Mouse (Mus musculus) liver, embryonic 15.5 days (tissue): ENCODE results near the gene Hspg2. TPM values are rescaled to one million over a fixed set of nuclear protein-coding genes. Genes with fewer than 3 reads are reported as not detected.

ENCODE experiments used
- ATAC-seq: fragments of 200-750 bp; cut with Nextera tagmentation; 2 replicates; pipeline ENCODE4 v1.8.0; 2017; ENCODE audit warnings: moderate number of reproducible peaks, mild to moderate bottlenecking, moderate library complexity; ENCODE audit not compliant: insufficient read depth
- H3K27ac ChIP-seq: fragments of 300-500 bp; sonication (generic); replicated peaks from 2 replicates; pipeline ENCODE4 v1.5.1; 2015; ENCODE audit warnings: mild to moderate bottlenecking, inconsistent platforms
- H3K27me3 ChIP-seq: fragments of 300-500 bp; sonication (generic); 2 replicates; pipeline ENCODE4 v1.6.1; 2015; ENCODE audit warnings: mild to moderate bottlenecking, inconsistent platforms
- H3K36me3 ChIP-seq: fragments of 300-500 bp; sonication (generic); replicated peaks from 2 replicates; pipeline ENCODE4 v1.6.1; 2015; ENCODE audit warnings: moderate library complexity, mild to moderate bottlenecking, inconsistent platforms
- H3K4me1 ChIP-seq: fragments of 300-500 bp; sonication (generic); replicated peaks from 2 replicates; pipeline ENCODE4 v1.6.1; 2015; ENCODE audit warnings: inconsistent platforms
- H3K4me2 ChIP-seq: fragments of 300-500 bp; sonication (generic); 2 replicates; pipeline ENCODE4 v1.6.1; 2015; ENCODE audit warnings: moderate library complexity, mild to moderate bottlenecking, inconsistent platforms
- H3K4me3 ChIP-seq: fragments of 300-500 bp; sonication (generic); replicated peaks from 2 replicates; pipeline ENCODE4 v1.5.1; 2015; ENCODE audit warnings: mild to moderate bottlenecking, inconsistent platforms
- H3K9ac ChIP-seq: fragments of 300-500 bp; sonication (generic); 2 replicates; pipeline ENCODE4 v1.6.1; 2015; ENCODE audit warnings: moderate library complexity, mild to moderate bottlenecking, inconsistent platforms
- H3K9me3 ChIP-seq: fragments of 300-500 bp; sonication (generic); replicated peaks from 2 replicates; pipeline ENCODE4 v1.6.1; 2016; ENCODE audit warnings: inconsistent platforms
- WGBS: fragments of 180-500 bp; shearing (Covaris S2); methylation state at CpG from one replicate; pipeline ENCODE4 v1.1.7; 2015; ENCODE audit warnings: mixed read lengths; ENCODE audit not compliant: insufficient replicate concordance; 5-methylcytosine and 5-hydroxymethylcytosine counted together
- microRNA-seq: library from miRNA; unstranded; fragments of <30 nt; microRNA quantifications from one replicate; pipeline ENCODE4, GENCODE M21; 2016
- polyA plus RNA-seq: library from polyadenylated mRNA; unstranded; fragments of >200 nt; fragmentation: Nextera tagmentation; extraction: Ambion mirVana; gene quantifications from 2 replicates; pipeline ENCODE4 v1.2.1, GENCODE M21; 2015

The Hspg2 gene
- polyA plus RNA-seq, 1 experiment from 2014 or later: 3.9 TPM

DNA sequence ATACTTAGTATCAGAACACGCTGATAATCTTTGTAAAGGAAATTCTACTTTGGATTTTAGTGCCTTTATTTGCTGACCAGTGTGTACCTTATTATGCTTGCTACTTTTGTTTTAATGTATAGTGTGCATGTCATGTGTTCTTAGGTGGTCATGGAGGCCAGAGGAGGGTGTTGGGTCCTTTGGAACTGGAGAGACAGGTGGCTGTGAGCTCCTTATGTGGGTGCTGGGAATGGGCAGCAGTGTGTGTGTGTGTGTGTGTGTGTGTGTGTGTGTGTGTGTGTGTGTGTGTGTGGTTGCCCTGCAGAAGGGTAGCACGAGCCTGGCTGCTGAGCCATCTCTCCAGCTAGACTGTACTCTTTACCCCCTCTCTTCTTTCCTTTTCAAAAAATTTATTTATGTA, 138.5 kb downstream of the Hspg2 start:
- H3K36me3 ChIP-seq: peaks cover 79% of the 10 kb centered on the region
- 90% methylated on average over 2 of the region's 2 CpGs for WGBS

DNA sequence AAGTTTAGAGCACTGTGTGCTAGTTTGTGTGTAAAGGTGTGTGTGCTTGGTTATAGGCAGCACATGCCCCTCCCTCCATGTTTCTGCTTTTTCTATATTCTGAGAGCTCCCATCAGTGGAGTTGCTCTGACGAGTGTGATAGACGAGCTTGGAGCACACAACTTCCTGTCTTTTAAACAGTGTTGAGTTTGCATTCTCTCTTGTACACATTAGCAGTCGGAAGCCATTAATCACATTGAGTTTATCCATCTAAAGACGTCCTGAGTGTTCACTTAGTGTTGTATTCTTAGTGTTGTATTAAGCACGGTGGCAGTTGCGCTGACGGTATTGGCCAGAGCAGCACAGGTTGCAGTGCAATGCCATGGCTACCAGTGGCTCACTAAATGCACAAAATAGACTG, 140.7 kb downstream of the Hspg2 start:
- peaks cover 13% of the 10 kb centered on the region for H3K4me1 ChIP-seq
- no peak overlapping the region for H3K4me3 ChIP-seq
- peaks cover 99% of the 10 kb centered on the region for H3K36me3 ChIP-seq
- no peak overlapping the region for H3K4me2 ChIP-seq
- no peak for ATAC-seq
- H3K9ac ChIP-seq: no peak overlapping the region
- H3K27ac ChIP-seq: 0 out of 2 replicates have a peak overlapping the region, but pooled peaks have one; percentile 11
- no peaks in the 10 kb centered on the region for H3K27me3 ChIP-seq
- WGBS: 38% methylated on average over 7 of the region's 7 CpGs
- H3K9me3 ChIP-seq: no peaks in the 10 kb centered on the region

More for the DNA sequence above, 138.5 kb downstream of the Hspg2 start:
- no peak overlapping the region for H3K4me2 ChIP-seq
- no peak overlapping the region for H3K4me3 ChIP-seq
- H3K9me3 ChIP-seq: no peaks in the 10 kb centered on the region
- peaks cover 31% of the 10 kb centered on the region for H3K4me1 ChIP-seq
- H3K27ac ChIP-seq: no peak overlapping the region
- H3K9ac ChIP-seq: no peak overlapping the region
- H3K27me3 ChIP-seq: no peaks in the 10 kb centered on the region
- no peak for ATAC-seq

DNA sequence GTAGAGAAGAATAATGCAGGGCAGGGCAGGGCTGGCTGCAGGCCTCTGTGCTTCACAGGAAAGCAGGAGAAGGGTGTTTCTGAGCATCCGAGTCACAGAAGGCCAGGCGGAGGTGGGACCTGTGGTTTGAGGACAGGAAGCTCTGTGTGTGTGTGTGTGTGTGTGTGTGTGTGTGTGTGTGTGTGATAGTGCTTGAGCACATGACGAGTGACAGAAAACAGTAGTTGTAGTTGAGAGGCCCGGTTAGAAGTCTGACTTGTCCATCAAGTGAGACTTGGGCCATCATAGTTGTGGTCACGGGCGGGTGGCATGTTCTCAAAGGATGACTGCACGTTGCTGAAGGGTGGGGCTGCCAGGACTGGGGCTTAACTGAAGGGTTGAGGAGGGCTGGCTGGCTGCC, 141.1 kb downstream of the Hspg2 start:
- peaks cover 99% of the 10 kb centered on the region for H3K36me3 ChIP-seq
- no peak overlapping the region for H3K4me2 ChIP-seq
- peaks cover 13% of the 10 kb centered on the region for H3K4me1 ChIP-seq
- no peak overlapping the region for H3K4me3 ChIP-seq
- 21% methylated on average over 7 of the region's 7 CpGs for WGBS
- peak; percentile 42 for ATAC-seq
- H3K27me3 ChIP-seq: no peaks in the 10 kb centered on the region
- H3K9me3 ChIP-seq: no peaks in the 10 kb centered on the region
- no peak overlapping the region for H3K9ac ChIP-seq
- H3K27ac ChIP-seq: 0 out of 2 replicates have a peak overlapping the region, but pooled peaks have one; percentile 11

DNA sequence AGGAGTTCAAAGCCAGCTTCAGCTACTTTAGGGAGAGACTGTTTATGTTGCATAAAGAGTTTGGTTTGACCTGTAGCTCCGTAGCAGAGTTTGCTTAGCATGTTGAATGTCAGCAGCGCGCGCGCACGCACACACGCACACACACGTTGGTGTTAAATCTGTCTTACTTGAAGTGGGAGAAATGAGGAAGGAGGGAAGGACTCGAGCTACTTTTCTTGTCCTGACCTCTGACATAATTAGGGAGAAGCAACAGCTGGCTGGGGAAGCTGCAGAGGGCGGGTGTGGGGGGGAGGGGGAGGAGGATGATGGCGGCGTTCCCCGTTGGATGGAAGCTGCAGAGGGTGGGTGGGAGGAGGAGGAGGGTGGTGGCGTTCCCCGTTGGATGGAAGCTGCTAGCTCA, 141.7 kb downstream of the Hspg2 start:
- no peak overlapping the region for H3K27ac ChIP-seq
- H3K36me3 ChIP-seq: peaks cover 98% of the 10 kb centered on the region
- H3K4me1 ChIP-seq: peaks cover 13% of the 10 kb centered on the region
- H3K27me3 ChIP-seq: no peaks in the 10 kb centered on the region
- no peak overlapping the region for H3K4me3 ChIP-seq
- H3K4me2 ChIP-seq: no peak overlapping the region
- WGBS: 54% methylated on average over 15 of the region's 15 CpGs
- no peak overlapping the region for H3K9ac ChIP-seq
- ATAC-seq: no peak
- H3K9me3 ChIP-seq: no peaks in the 10 kb centered on the region

Small RNAs within 50 kb of the gene (microRNA-seq; reads per million reads assigned to microRNA genes)
- not detected for gene Mir7018

Other genes starting within 250 kb of the Hspg2 start
- gene Wnt4, start 191.3 kb upstream of the Hspg2 start, polyA plus RNA-seq: 0.15 and 0.40 TPM in 2 replicates
- 247 and 249 TPM in 2 replicates for gene Cdc42, start 111.0 kb upstream of the Hspg2 start, polyA plus RNA-seq
- gene Cela3a, start 59.0 kb upstream of the Hspg2 start, polyA plus RNA-seq: not detected in 2 replicates
- gene Cela3b, start 38.2 kb upstream of the Hspg2 start, polyA plus RNA-seq: 0.18 and 1.0 TPM in 2 replicates
- gene 1700013G24Rik, start 15.5 kb upstream of the Hspg2 start, polyA plus RNA-seq: not detected in 2 replicates
- not detected in 2 replicates for gene Ldlrad2, start 105.8 kb downstream of the Hspg2 start, polyA plus RNA-seq
- 27.1 and 27.5 TPM in 2 replicates for gene Usp48, start 125.0 kb downstream of the Hspg2 start, polyA plus RNA-seq
- 2.0 and 3.8 TPM in 2 replicates for gene Rap1gap, start 196.0 kb downstream of the Hspg2 start, polyA plus RNA-seq